Mouse (Mus musculus): ENCODE measurements around the gene Fignl1. TPM values are rescaled to one million over a fixed set of nuclear protein-coding genes. Genes with fewer than 3 reads are reported as not detected.
A peak's percentile ranks its signal among the peaks of the same experiment; 100 is the strongest.

The Fignl1 gene
- total and polyA plus RNA-seq, 3 experiments, result 82.8 to 189 (median 98.5) TPM

- peaks cover 2 to 28% of the 10 kb centered on the region in 2 experiments; a peak in 2 of 4 replicates for H3K4me1 ChIP-seq (ENCODE audit: control insufficient read depth in 1 of 2, insufficient read depth in 2 of 2)
- H3K79me2 ChIP-seq (replicated peaks; ENCODE audit: control insufficient read depth, extremely low read depth, insufficient read depth, poor library complexity, severe bottlenecking), result no peaks in the 10 kb centered on the region
- DNase-seq (ENCODE audit: extremely low read depth), result no peak
- H3K36me3 ChIP-seq (replicated peaks in 1 of 2; ENCODE audit: control insufficient read depth in 1 of 2, insufficient read depth in 1 of 2, low read length in 1 of 2), result no peaks in the 10 kb centered on the region
- H3K9me3 ChIP-seq (replicated peaks; ENCODE audit: low read length), result peaks cover 4% of the 10 kb centered on the region
- no peak for TF ChIP-seq UBTF (IDR thresholded peaks at IDR 0.05; ENCODE audit: low read depth, low read length)
- TF ChIP-seq JUND (conservative IDR thresholded peaks at IDR 0.05; ENCODE audit: low read depth, low read length), result no peak
- no peak for TF ChIP-seq RAD21 (IDR thresholded peaks at IDR 0.05; ENCODE audit: low read depth, low read length)
- dilution Hi-C loops (cut with MboI; ENCODE audit: extremely low pct_ligation_motif_present, extremely low pct_unique_long_range_greater_than_20kb, low sequenced_read_pairs) (no loop called here), in situ Hi-C loops (cut with MboI; ENCODE audit: low pct_ligation_motif_present, low pct_unique_long_range_greater_than_20kb, low sequenced_read_pairs) (no loop called here)
- H3K27ac ChIP-seq (ENCODE audit: insufficient read depth, low read depth), result no peak overlapping the region
- no peak overlapping the region for H3K9ac ChIP-seq (ENCODE audit: insufficient read depth, low read depth)
- no peak overlapping the region for H3K4me3 ChIP-seq (replicated peaks in 1 of 3; ENCODE audit: low read depth in 2 of 3, low read length in 2 of 3, poor library complexity in 1 of 3)
- H3K27me3 ChIP-seq (replicated peaks), result no peaks in the 10 kb centered on the region
- no peak overlapping the region for H3K4me2 ChIP-seq (ENCODE audit: insufficient read depth, low read depth, poor library complexity, severe bottlenecking)
Observed at GRCm38 (mm10) chr11:11851957-11852505, 43.3 kb upstream of the Fignl1 start.

- H3K9me3 ChIP-seq (replicated peaks; ENCODE audit: low read length), result no peaks in the 10 kb centered on the region
- in situ Hi-C loops (cut with MboI; ENCODE audit: low pct_ligation_motif_present, low pct_unique_long_range_greater_than_20kb, low sequenced_read_pairs), result no loop called here
- no peak for DNase-seq (ENCODE audit: extremely low read depth)
- no peaks in the 10 kb centered on the region for H3K36me3 ChIP-seq (replicated peaks in 1 of 2; ENCODE audit: control insufficient read depth in 1 of 2, insufficient read depth in 1 of 2, low read length in 1 of 2)
- H3K4me3 ChIP-seq (replicated peaks in 1 of 3; ENCODE audit: low read depth in 2 of 3, low read length in 2 of 3, poor library complexity in 1 of 3), result no peak overlapping the region
- H3K79me2 ChIP-seq (replicated peaks; ENCODE audit: control insufficient read depth, extremely low read depth, insufficient read depth, poor library complexity, severe bottlenecking), result no peaks in the 10 kb centered on the region
- H3K4me2 ChIP-seq (ENCODE audit: insufficient read depth, low read depth, poor library complexity, severe bottlenecking), result no peak overlapping the region
- peaks cover 2 to 28% of the 10 kb centered on the region in 2 experiments; a peak in 2 of 4 replicates for H3K4me1 ChIP-seq (ENCODE audit: control insufficient read depth in 1 of 2, insufficient read depth in 2 of 2)
- dilution Hi-C loops (cut with MboI; ENCODE audit: extremely low pct_ligation_motif_present, extremely low pct_unique_long_range_greater_than_20kb, low sequenced_read_pairs), result no loop called here
- TF ChIP-seq MAX (IDR thresholded peaks at IDR 0.05; ENCODE audit: low read length), result no peak
- TF ChIP-seq USF2 (conservative IDR thresholded peaks at IDR 0.05; ENCODE audit: low read depth, low read length), result no peak
- TF ChIP-seq ZNF384 (IDR thresholded peaks at IDR 0.05; ENCODE audit: low read depth, low read length), result no peak
- no peak for TF ChIP-seq GABPA (IDR thresholded peaks at IDR 0.05; ENCODE audit: insufficient replicate concordance, low read depth, low read length)
- no peak for TF ChIP-seq POLR2A (IDR thresholded peaks at IDR 0.05; ENCODE audit: low read depth, low read length)
- no peak for TF ChIP-seq BHLHE40 (IDR thresholded peaks at IDR 0.05; ENCODE audit: low read depth, low read length)
- H3K9ac ChIP-seq (ENCODE audit: insufficient read depth, low read depth), result no peak overlapping the region
- H3K27me3 ChIP-seq (replicated peaks), result no peaks in the 10 kb centered on the region
- no peak overlapping the region for H3K27ac ChIP-seq (ENCODE audit: insufficient read depth, low read depth)
Observed at GRCm38 (mm10) chr11:11850476-11851267, 41.9 kb upstream of the Fignl1 start.

GRCm38 (mm10) chr11:11849513-11850311 is 41.0 kb upstream of the Fignl1 start:
- peaks cover 3 to 25% of the 10 kb centered on the region in 2 experiments; a peak in 3 of 4 replicates for H3K4me1 ChIP-seq (ENCODE audit: control insufficient read depth in 1 of 2, insufficient read depth in 2 of 2)
- no peaks in the 10 kb centered on the region for H3K9me3 ChIP-seq (replicated peaks; ENCODE audit: low read length)
- H3K36me3 ChIP-seq (replicated peaks in 1 of 2; ENCODE audit: control insufficient read depth in 1 of 2, insufficient read depth in 1 of 2, low read length in 1 of 2), result no peaks in the 10 kb centered on the region
- no peak overlapping the region for H3K27ac ChIP-seq (ENCODE audit: insufficient read depth, low read depth)
- 0 out of 2 replicates have a peak, but pooled peaks have one; percentile 29 for TF ChIP-seq SIN3A (IDR thresholded peaks at IDR 0.05; ENCODE audit: low read length)
- no peak for TF ChIP-seq MAX (IDR thresholded peaks at IDR 0.05; ENCODE audit: low read length)
- TF ChIP-seq ZNF384 (IDR thresholded peaks at IDR 0.05; ENCODE audit: low read depth, low read length), result peak; percentile 23; the same call in 1 of the 2 replicates
- TF ChIP-seq EP300 (IDR thresholded peaks at IDR 0.05; ENCODE audit: low read length), result peak; percentile 65
- no peak for TF ChIP-seq TBP (conservative IDR thresholded peaks at IDR 0.05; ENCODE audit: low read depth, low read length)
- 0 out of 2 replicates have a peak, but pooled peaks have one; percentile 12 for TF ChIP-seq IRF4 (IDR thresholded peaks at IDR 0.05; ENCODE audit: low read depth, low read length)
- peak; percentile 58; the same call in 1 of the 2 replicates for TF ChIP-seq ETS1 (conservative IDR thresholded peaks at IDR 0.05; ENCODE audit: low read depth, low read length)
- TF ChIP-seq JUN (IDR thresholded peaks at IDR 0.05; ENCODE audit: insufficient read depth, low read depth, low read length), result peak; percentile 36; the same call in 1 of the 2 replicates
- no peaks in the 10 kb centered on the region for H3K79me2 ChIP-seq (replicated peaks; ENCODE audit: control insufficient read depth, extremely low read depth, insufficient read depth, poor library complexity, severe bottlenecking)
- peak; percentile 42 for DNase-seq (ENCODE audit: extremely low read depth)
- H3K27me3 ChIP-seq (replicated peaks), result no peaks in the 10 kb centered on the region
- no peak overlapping the region for H3K4me3 ChIP-seq (replicated peaks in 1 of 3; ENCODE audit: low read depth in 2 of 3, low read length in 2 of 3, poor library complexity in 1 of 3)
- in situ Hi-C loops (cut with MboI; ENCODE audit: low pct_ligation_motif_present, low pct_unique_long_range_greater_than_20kb, low sequenced_read_pairs), result no loop called here
- no peak overlapping the region for H3K9ac ChIP-seq (ENCODE audit: insufficient read depth, low read depth)
- dilution Hi-C loops (cut with MboI; ENCODE audit: extremely low pct_ligation_motif_present, extremely low pct_unique_long_range_greater_than_20kb, low sequenced_read_pairs), result no loop called here
- no peak overlapping the region for H3K4me2 ChIP-seq (ENCODE audit: insufficient read depth, low read depth, poor library complexity, severe bottlenecking)
